Mouse (Mus musculus) limb, embryonic 14.5 days (tissue): ENCODE measurements at regions not wholly inside any gene's neighbourhood (a gene's known extent, or its start where the extent isn't known, plus 50 kb on each side); places are given as distances from the start of the nearest gene placed in this dataset.
"Not testable (repeated sequence)": the region's sequence is repeated elsewhere in the genome, so short reads cannot be mapped to it uniquely, and the experiment has no call there.

ENCODE experiments used
- ATAC-seq: fragments of 200-750 bp; cut with Nextera tagmentation; 2 replicates; pipeline ENCODE4 v1.8.0; 2017; ENCODE audit warnings: low read depth, moderate number of reproducible peaks, moderate TSS enrichment; ENCODE audit not compliant: low FRiP score
- DNase-seq: peaks from one replicate; pipeline ENCODE4 v3.0.0-alpha.2; 2015; ENCODE audit warnings: low spot score
- H3K27ac ChIP-seq: fragments of 300-500 bp; sonication (generic); replicated peaks from 2 replicates; pipeline ENCODE4 v1.5.1; 2014; ENCODE audit warnings: low read depth, mild to moderate bottlenecking, low read length, moderate library complexity, mixed read lengths
- H3K27me3 ChIP-seq: fragments of 300-500 bp; sonication (generic); 2 replicates; pipeline ENCODE4 v1.6.1; 2014; ENCODE audit warnings: low read length, mixed read lengths; ENCODE audit not compliant: control insufficient read depth, insufficient read depth
- H3K36me3 ChIP-seq: fragments of 300-500 bp; sonication (generic); 2 replicates; pipeline ENCODE4 v1.6.1; 2014; ENCODE audit warnings: mild to moderate bottlenecking, low read length, moderate library complexity, mixed read lengths; ENCODE audit not compliant: control insufficient read depth, insufficient read depth
- H3K4me1 ChIP-seq: fragments of 300-500 bp; sonication (generic); 2 replicates; pipeline ENCODE4 v1.6.1; 2014; ENCODE audit warnings: antibody characterized with exemption, low read length, mixed read lengths; ENCODE audit not compliant: control insufficient read depth, insufficient read depth
- H3K4me2 ChIP-seq: fragments of 300-500 bp; sonication (generic); replicated peaks from 2 replicates; pipeline ENCODE4 v1.6.1; 2014; ENCODE audit warnings: low read depth, mild to moderate bottlenecking, low read length, moderate library complexity; ENCODE audit not compliant: severe bottlenecking
- H3K4me3 ChIP-seq: fragments of 300-500 bp; sonication (generic); replicated peaks from 2 replicates; pipeline ENCODE4 v1.5.1; 2014; ENCODE audit warnings: low read length
- H3K9ac ChIP-seq: fragments of 300-500 bp; sonication (generic); 2 replicates; pipeline ENCODE4 v1.6.1; 2014; ENCODE audit warnings: mild to moderate bottlenecking, low read depth, low read length, moderate library complexity; ENCODE audit not compliant: severe bottlenecking
- H3K9me3 ChIP-seq: fragments of 300-500 bp; sonication (generic); 2 replicates; pipeline ENCODE4 v1.6.1; 2016; ENCODE audit warnings: low read length; ENCODE audit not compliant: control insufficient read depth
- POLR2A ChIP-seq: fragments of 200-500 bp; IDR thresholded peaks from 2 replicates; pipeline ENCODE4 v1.8.0; 2012; ENCODE audit warnings: inconsistent platforms, mild to moderate bottlenecking, moderate library complexity, borderline replicate concordance; ENCODE audit not compliant: insufficient read depth, insufficient read length; ENCODE audit errors: extremely low read depth
- WGBS: fragments of 180-500 bp; shearing (Covaris S2); extraction: QIAGEN DNeasy Blood & Tissue Kit; methylation state at CpG from one replicate; pipeline ENCODE4 v1.1.7; 2014; 5-methylcytosine and 5-hydroxymethylcytosine counted together

DNA sequence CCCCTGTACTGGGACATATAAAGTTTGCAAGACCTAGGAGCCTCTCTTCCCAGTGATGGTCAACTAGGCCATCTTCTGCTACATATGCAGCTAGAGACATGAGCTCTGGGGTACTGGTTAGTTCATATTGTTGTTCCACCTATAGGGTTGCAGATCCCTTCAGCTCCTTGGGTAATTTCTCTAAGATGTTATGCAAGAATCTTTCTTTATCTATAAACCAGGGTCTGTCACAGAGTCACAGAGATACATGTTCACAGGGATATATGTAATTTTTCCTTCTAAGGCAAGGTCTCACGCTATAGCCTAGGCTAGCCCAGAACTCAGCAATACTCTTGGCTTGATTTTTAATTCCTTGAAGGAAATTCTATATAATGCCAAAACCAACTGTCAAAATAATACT lies 56.9 kb downstream of the Zfp36l1 start:
- not testable (repeated sequence) for H3K36me3 ChIP-seq, H3K27me3 ChIP-seq, DNase-seq, H3K4me3 ChIP-seq, H3K9me3 ChIP-seq, H3K9ac ChIP-seq, H3K27ac ChIP-seq, ATAC-seq, H3K4me2 ChIP-seq
- WGBS = 97% methylated on average over 1 of the region's 1 CpGs
- H3K4me1 ChIP-seq = peaks cover 11% of the 10 kb centered on the region

- no peak overlapping the region for H3K27ac ChIP-seq
- no peaks in the 10 kb centered on the region for H3K27me3 ChIP-seq
- peaks cover 9% of the 10 kb centered on the region for H3K4me1 ChIP-seq
- H3K36me3 ChIP-seq = no peaks in the 10 kb centered on the region
- 40% methylated on average over 2 of the region's 2 CpGs for WGBS
- no peak overlapping the region for H3K4me2 ChIP-seq
- no peak for ATAC-seq
- TF ChIP-seq POLR2A = no peak
- no peak overlapping the region for H3K9ac ChIP-seq
- no peak overlapping the region for H3K4me3 ChIP-seq
- no peaks in the 10 kb centered on the region for H3K9me3 ChIP-seq
- DNase-seq = no peak
These were observed 57.4 kb downstream of the Zfp36l1 start for GRCm38 (mm10) chr12:80055394-80055793.

- Histone ChIP-seq H3K27me3 (no peaks in the 10 kb centered on the region), H3K9me3 (no peaks in the 10 kb centered on the region), H3K27ac (no peak overlapping the region), H3K4me2 (no peak overlapping the region), H3K4me3 (no peak overlapping the region), H3K4me1 (peaks cover 2% of the 10 kb centered on the region; the same call in 1 of the 2 replicates), H3K36me3 (no peaks in the 10 kb centered on the region), H3K9ac (no peak overlapping the region)
- TF ChIP-seq POLR2A = no peak
- DNase-seq = no peak
- ATAC-seq = no peak
- 95% methylated on average over 3 of the region's 3 CpGs for WGBS
These were observed 58.2 kb downstream of the Zfp36l1 start for GRCm38 (mm10) chr12:80054655-80055037.

DNA sequence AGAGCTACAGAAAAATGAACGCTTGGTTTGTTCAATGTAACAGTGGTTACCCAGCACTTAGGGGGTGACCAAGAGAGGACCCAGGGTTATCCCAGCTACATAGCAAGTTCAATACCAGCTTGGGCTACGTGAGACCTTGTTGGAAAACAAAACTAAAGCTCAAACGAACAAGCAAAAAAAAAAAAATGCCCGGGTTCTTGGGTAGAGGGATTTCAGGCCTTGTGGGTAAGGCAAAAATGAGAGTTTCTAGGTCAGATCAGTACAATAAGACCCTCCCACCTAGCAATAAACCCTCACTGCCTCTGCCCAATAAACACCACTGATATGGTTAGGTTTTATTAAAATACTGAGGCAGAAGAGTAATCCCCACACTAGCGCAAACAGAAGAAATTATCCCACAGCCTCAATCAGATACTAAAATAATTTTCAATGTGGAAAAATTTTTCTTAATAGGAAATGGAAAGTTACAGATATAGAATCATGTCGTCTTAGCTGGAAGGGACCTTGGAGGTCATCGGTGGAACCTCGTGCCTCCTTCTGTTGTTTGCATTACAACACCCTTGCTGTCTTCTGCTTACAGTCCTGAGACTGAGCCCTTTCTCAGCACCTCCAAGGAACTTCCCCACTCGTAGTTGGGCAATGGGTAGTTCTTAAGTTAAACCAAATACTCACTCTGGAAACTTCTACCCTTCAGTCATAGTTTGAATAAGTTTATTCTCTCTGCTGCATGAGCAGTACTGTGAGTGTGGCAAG lies 58.7 kb downstream of the Zfp36l1 start:
- H3K9ac ChIP-seq = no peak overlapping the region
- no peak for ATAC-seq
- WGBS = 84% methylated on average over 9 of the region's 9 CpGs

GRCm38 (mm10) chr12:80048215-80048979 lies 64.4 kb downstream of the Zfp36l1 start:
- H3K9ac ChIP-seq = no peak overlapping the region
- no peak overlapping the region for H3K4me3 ChIP-seq
- H3K9me3 ChIP-seq = no peaks in the 10 kb centered on the region
- H3K27me3 ChIP-seq = no peaks in the 10 kb centered on the region
- WGBS = 83% methylated on average over 4 of the region's 4 CpGs
- no peaks in the 10 kb centered on the region for H3K36me3 ChIP-seq
- DNase-seq (no peak), ATAC-seq (no peak)
- no peak for TF ChIP-seq POLR2A
- H3K27ac ChIP-seq = no peak overlapping the region
- H3K4me1 ChIP-seq = no peaks in the 10 kb centered on the region
- no peak overlapping the region for H3K4me2 ChIP-seq

More for the DNA sequence above, 58.7 kb downstream of the Zfp36l1 start:
- Histone ChIP-seq H3K4me2 (no peak overlapping the region), H3K4me1 (no peaks in the 10 kb centered on the region), H3K27me3 (no peaks in the 10 kb centered on the region), H3K4me3 (no peak overlapping the region), H3K36me3 (no peaks in the 10 kb centered on the region), H3K9me3 (no peaks in the 10 kb centered on the region), H3K27ac (no peak overlapping the region)
- TF ChIP-seq POLR2A = no peak
- no peak for DNase-seq
